Mouse (Mus musculus): Measurements from ENCODE around the gene 2210408I21Rik. TPM values are rescaled to one million over a fixed set of nuclear protein-coding genes. Genes with fewer than 3 reads are reported as not detected.

2210408I21Rik gene
- polyA plus RNA-seq, 1 experiment from 2014 or later, result 12.2 TPM

GRCm38 (mm10) chr13:77177931-77178330, 42.6 kb downstream of the 2210408I21Rik start:
- ATAC-seq (ENCODE audit: insufficient read depth, low FRiP score, low TSS enrichment), result no peak
- Histone ChIP-seq H3K27ac (ENCODE audit: low read depth, low read length) (no peak overlapping the region), H3K4me1 (ENCODE audit: control insufficient read depth, insufficient read depth, low read length) (no peaks in the 10 kb centered on the region), H3K36me3 (ENCODE audit: control insufficient read depth, insufficient read depth, low read length) (no peaks in the 10 kb centered on the region), H3K27me3 (ENCODE audit: control insufficient read depth, insufficient read depth, low read length) (no peaks in the 10 kb centered on the region), H3K4me2 (ENCODE audit: low read depth) (no peak overlapping the region), H3K9ac (ENCODE audit: low read length) (no peak overlapping the region), H3K4me3 (ENCODE audit: low read depth, low read length) (no peak overlapping the region), H3K9me3 (ENCODE audit: control insufficient read depth, low read length) (no peaks in the 10 kb centered on the region)
- DNase-seq (ENCODE audit: low spot score), result no peak

GRCm38 (mm10) chr13:77190606-77191005, 55.3 kb downstream of the 2210408I21Rik start:
- Histone ChIP-seq H3K9me3 (ENCODE audit: control insufficient read depth, low read length) (no peaks in the 10 kb centered on the region), H3K27ac (ENCODE audit: low read depth, low read length) (no peak overlapping the region), H3K4me3 (ENCODE audit: low read depth, low read length) (no peak overlapping the region), H3K4me2 (ENCODE audit: low read depth) (no peak overlapping the region), H3K9ac (ENCODE audit: low read length) (no peak overlapping the region), H3K36me3 (ENCODE audit: control insufficient read depth, insufficient read depth, low read length) (no peaks in the 10 kb centered on the region), H3K4me1 (ENCODE audit: control insufficient read depth, insufficient read depth, low read length) (no peaks in the 10 kb centered on the region), H3K27me3 (ENCODE audit: control insufficient read depth, insufficient read depth, low read length) (no peaks in the 10 kb centered on the region)
- DNase-seq (ENCODE audit: low spot score), result no peak
- ATAC-seq (ENCODE audit: insufficient read depth, low FRiP score, low TSS enrichment), result no peak
- WGBS, result 88% methylated on average over 8 of the region's 8 CpGs

- Histone ChIP-seq H3K27me3 (ENCODE audit: control insufficient read depth, insufficient read depth, low read length) (no peaks in the 10 kb centered on the region), H3K9me3 (ENCODE audit: control insufficient read depth, low read length) (no peaks in the 10 kb centered on the region), H3K27ac (ENCODE audit: low read depth, low read length) (no peak overlapping the region), H3K4me3 (ENCODE audit: low read depth, low read length) (no peak overlapping the region), H3K36me3 (ENCODE audit: control insufficient read depth, insufficient read depth, low read length) (no peaks in the 10 kb centered on the region), H3K9ac (ENCODE audit: low read length) (no peak overlapping the region), H3K4me2 (ENCODE audit: low read depth) (no peak overlapping the region), H3K4me1 (ENCODE audit: control insufficient read depth, insufficient read depth, low read length) (no peaks in the 10 kb centered on the region)
- ATAC-seq (ENCODE audit: insufficient read depth, low FRiP score, low TSS enrichment), result no peak
- no peak for DNase-seq (ENCODE audit: low spot score)
- 95% methylated on average over 2 of the region's 2 CpGs for WGBS
Measured at GRCm38 (mm10) chr13:77192201-77192600, 56.9 kb downstream of the 2210408I21Rik start.

- H3K27ac ChIP-seq (ENCODE audit: low read depth, low read length), result no peak overlapping the region
- H3K36me3 ChIP-seq (ENCODE audit: control insufficient read depth, insufficient read depth, low read length), result no peaks in the 10 kb centered on the region
- no peak overlapping the region for H3K9ac ChIP-seq (ENCODE audit: low read length)
- H3K4me3 ChIP-seq (ENCODE audit: low read depth, low read length), result no peak overlapping the region
- H3K27me3 ChIP-seq (ENCODE audit: control insufficient read depth, insufficient read depth, low read length), result no peaks in the 10 kb centered on the region
- WGBS, result 84% methylated on average over 7 of the region's 7 CpGs
- H3K4me2 ChIP-seq (ENCODE audit: low read depth), result no peak overlapping the region
- H3K4me1 ChIP-seq (ENCODE audit: control insufficient read depth, insufficient read depth, low read length), result no peaks in the 10 kb centered on the region
- no peaks in the 10 kb centered on the region for H3K9me3 ChIP-seq (ENCODE audit: control insufficient read depth, low read length)
- DNase-seq (ENCODE audit: low spot score) (no peak), ATAC-seq (ENCODE audit: insufficient read depth, low FRiP score, low TSS enrichment) (no peak)
Measured at GRCm38 (mm10) chr13:77208764-77209418, 73.6 kb downstream of the 2210408I21Rik start.

- no peak for ATAC-seq (ENCODE audit: insufficient read depth, low FRiP score, low TSS enrichment)
- no peaks in the 10 kb centered on the region for H3K36me3 ChIP-seq (ENCODE audit: control insufficient read depth, insufficient read depth, low read length)
- H3K9me3 ChIP-seq (ENCODE audit: control insufficient read depth, low read length), result no peaks in the 10 kb centered on the region
- no peaks in the 10 kb centered on the region for H3K4me1 ChIP-seq (ENCODE audit: control insufficient read depth, insufficient read depth, low read length)
- DNase-seq (ENCODE audit: low spot score), result no peak
- no peak overlapping the region for H3K4me2 ChIP-seq (ENCODE audit: low read depth)
- no peak overlapping the region for H3K27ac ChIP-seq (ENCODE audit: low read depth, low read length)
- H3K4me3 ChIP-seq (ENCODE audit: low read depth, low read length), result no peak overlapping the region
- no peak overlapping the region for H3K9ac ChIP-seq (ENCODE audit: low read length)
- no peaks in the 10 kb centered on the region for H3K27me3 ChIP-seq (ENCODE audit: control insufficient read depth, insufficient read depth, low read length)
Measured at GRCm38 (mm10) chr13:77213196-77213595, 77.9 kb downstream of the 2210408I21Rik start.

- no peaks in the 10 kb centered on the region for H3K36me3 ChIP-seq (ENCODE audit: control insufficient read depth, insufficient read depth, low read length)
- no peak overlapping the region for H3K9ac ChIP-seq (ENCODE audit: low read length)
- H3K27me3 ChIP-seq (ENCODE audit: control insufficient read depth, insufficient read depth, low read length), result no peaks in the 10 kb centered on the region
- no peaks in the 10 kb centered on the region for H3K4me1 ChIP-seq (ENCODE audit: control insufficient read depth, insufficient read depth, low read length)
- WGBS, result 76% methylated on average over 2 of the region's 2 CpGs
- H3K4me2 ChIP-seq (ENCODE audit: low read depth), result no peak overlapping the region
- DNase-seq (ENCODE audit: low spot score), result no peak
- H3K27ac ChIP-seq (ENCODE audit: low read depth, low read length), result no peak overlapping the region
- no peaks in the 10 kb centered on the region for H3K9me3 ChIP-seq (ENCODE audit: control insufficient read depth, low read length)
- no peak for ATAC-seq (ENCODE audit: insufficient read depth, low FRiP score, low TSS enrichment)
- H3K4me3 ChIP-seq (ENCODE audit: low read depth, low read length), result no peak overlapping the region
Measured at GRCm38 (mm10) chr13:77215460-77215859, 80.1 kb downstream of the 2210408I21Rik start.

- no peaks in the 10 kb centered on the region for H3K27me3 ChIP-seq (ENCODE audit: control insufficient read depth, insufficient read depth, low read length)
- ATAC-seq (ENCODE audit: insufficient read depth, low FRiP score, low TSS enrichment) (no peak), DNase-seq (ENCODE audit: low spot score) (no peak)
Measured at GRCm38 (mm10) chr13:77217672-77218280, 82.4 kb downstream of the 2210408I21Rik start.

GRCm38 (mm10) chr13:77221072-77221471, 85.7 kb downstream of the 2210408I21Rik start:
- no peak overlapping the region for H3K27ac ChIP-seq (ENCODE audit: low read depth, low read length)
- no peak overlapping the region for H3K4me3 ChIP-seq (ENCODE audit: low read depth, low read length)
- DNase-seq (ENCODE audit: low spot score), result no peak
- no peaks in the 10 kb centered on the region for H3K9me3 ChIP-seq (ENCODE audit: control insufficient read depth, low read length)
- H3K4me1 ChIP-seq (ENCODE audit: control insufficient read depth, insufficient read depth, low read length), result no peaks in the 10 kb centered on the region
- H3K4me2 ChIP-seq (ENCODE audit: low read depth), result no peak overlapping the region
- ATAC-seq (ENCODE audit: insufficient read depth, low FRiP score, low TSS enrichment), result no peak
- no peaks in the 10 kb centered on the region for H3K27me3 ChIP-seq (ENCODE audit: control insufficient read depth, insufficient read depth, low read length)
- H3K9ac ChIP-seq (ENCODE audit: low read length), result no peak overlapping the region
- no peaks in the 10 kb centered on the region for H3K36me3 ChIP-seq (ENCODE audit: control insufficient read depth, insufficient read depth, low read length)
- 75% methylated on average over 2 of the region's 2 CpGs for WGBS

More at GRCm38 (mm10) chr13:77217672-77218280, 82.4 kb downstream of the 2210408I21Rik start:
- Histone ChIP-seq H3K4me1 (ENCODE audit: control insufficient read depth, insufficient read depth, low read length) (no peaks in the 10 kb centered on the region), H3K36me3 (ENCODE audit: control insufficient read depth, insufficient read depth, low read length) (no peaks in the 10 kb centered on the region), H3K4me3 (ENCODE audit: low read depth, low read length) (no peak overlapping the region), H3K4me2 (ENCODE audit: low read depth) (no peak overlapping the region), H3K9ac (ENCODE audit: low read length) (no peak overlapping the region), H3K27ac (ENCODE audit: low read depth, low read length) (no peak overlapping the region), H3K9me3 (ENCODE audit: control insufficient read depth, low read length) (no peaks in the 10 kb centered on the region)
- 86% methylated on average over 4 of the region's 4 CpGs for WGBS

GRCm38 (mm10) chr13:77256541-77256940, 121.2 kb downstream of the 2210408I21Rik start:
- no peaks in the 10 kb centered on the region for H3K4me1 ChIP-seq (ENCODE audit: control insufficient read depth, insufficient read depth, low read length)
- no peaks in the 10 kb centered on the region for H3K36me3 ChIP-seq (ENCODE audit: control insufficient read depth, insufficient read depth, low read length)
- H3K27me3 ChIP-seq (ENCODE audit: control insufficient read depth, insufficient read depth, low read length), result no peaks in the 10 kb centered on the region
- no peak overlapping the region for H3K4me2 ChIP-seq (ENCODE audit: low read depth)
- ATAC-seq (ENCODE audit: insufficient read depth, low FRiP score, low TSS enrichment) (no peak), DNase-seq (ENCODE audit: low spot score) (no peak)
- no peak overlapping the region for H3K9ac ChIP-seq (ENCODE audit: low read length)
- no peak overlapping the region for H3K27ac ChIP-seq (ENCODE audit: low read depth, low read length)
- no peaks in the 10 kb centered on the region for H3K9me3 ChIP-seq (ENCODE audit: control insufficient read depth, low read length)
- 83% methylated on average over 6 of the region's 6 CpGs for WGBS
- H3K4me3 ChIP-seq (ENCODE audit: low read depth, low read length), result no peak overlapping the region
